Mouse (Mus musculus): ENCODE measurements around the gene Slc45a3.

Gene Slc45a3

GRCm38 (mm10) chr1:131964580-131964979 is 1.8 kb downstream of the Slc45a3 start:
- DNase-seq (ENCODE audit: low spot score) = no peak

- DNase-seq (ENCODE audit: low spot score) = no peak
Measured at GRCm38 (mm10) chr1:131965818-131966217, 3.1 kb downstream of the Slc45a3 start.

GRCm38 (mm10) chr1:131967336-131967735 is 4.6 kb downstream of the Slc45a3 start:
- DNase-seq (ENCODE audit: low spot score) = no peak

- no peak for DNase-seq (ENCODE audit: low spot score)
Measured at GRCm38 (mm10) chr1:131968556-131968955, 5.8 kb downstream of the Slc45a3 start.

- no peak for DNase-seq (ENCODE audit: low spot score)
Measured at GRCm38 (mm10) chr1:131968983-131969382, 6.2 kb downstream of the Slc45a3 start.

GRCm38 (mm10) chr1:131969825-131970224 is 7.1 kb downstream of the Slc45a3 start:
- no peak for DNase-seq (ENCODE audit: low spot score)

- no peak for DNase-seq (ENCODE audit: low spot score)
Measured at GRCm38 (mm10) chr1:131970322-131970660, 7.5 kb downstream of the Slc45a3 start.

GRCm38 (mm10) chr1:131970661-131971520 is 8.1 kb downstream of the Slc45a3 start:
- DNase-seq (ENCODE audit: low spot score) = no peak

- DNase-seq (ENCODE audit: low spot score) = no peak
Measured at GRCm38 (mm10) chr1:131971771-131972497, 9.2 kb downstream of the Slc45a3 start.

GRCm38 (mm10) chr1:131972498-131973334 is 9.9 kb downstream of the Slc45a3 start:
- no peak for DNase-seq (ENCODE audit: low spot score)

GRCm38 (mm10) chr1:131973991-131974390 is 11.2 kb downstream of the Slc45a3 start:
- DNase-seq (ENCODE audit: low spot score) = no peak

- DNase-seq (ENCODE audit: low spot score) = no peak
Measured at GRCm38 (mm10) chr1:131976886-131977285, 14.1 kb downstream of the Slc45a3 start.

GRCm38 (mm10) chr1:131980471-131980870 is 17.7 kb downstream of the Slc45a3 start:
- DNase-seq (ENCODE audit: low spot score) = no peak

- no peak for DNase-seq (ENCODE audit: low spot score)
Measured at GRCm38 (mm10) chr1:131981378-131982013, 18.7 kb downstream of the Slc45a3 start.

GRCm38 (mm10) chr1:131982907-131983306 is 20.1 kb downstream of the Slc45a3 start:
- peak; percentile 45 for DNase-seq (ENCODE audit: low spot score)

GRCm38 (mm10) chr1:131983806-131984205 is 21.0 kb downstream of the Slc45a3 start:
- DNase-seq (ENCODE audit: low spot score) = no peak

GRCm38 (mm10) chr1:131987432-131987831 is 24.7 kb downstream of the Slc45a3 start:
- DNase-seq (ENCODE audit: low spot score) = no peak

- DNase-seq (ENCODE audit: low spot score) = no peak
Measured at GRCm38 (mm10) chr1:131989476-131989875, 26.7 kb downstream of the Slc45a3 start.

GRCm38 (mm10) chr1:131990083-131990760 is 27.5 kb downstream of the Slc45a3 start:
- no peak for DNase-seq (ENCODE audit: low spot score)

- DNase-seq (ENCODE audit: low spot score) = no peak
Measured at GRCm38 (mm10) chr1:131992561-131993001, 29.8 kb downstream of the Slc45a3 start.

Data from ovary, postnatal 10 days (tissue).